Mouse (Mus musculus) adrenal gland, adult 8-10 months (tissue): ENCODE results near the gene Lipc. TPM values are rescaled to one million over a fixed set of nuclear protein-coding genes. Genes with fewer than 3 reads are reported as not detected.

Source experiments
- DNase-seq: peaks from one replicate; pipeline ENCODE4 v3.0.0; 2022
- total RNA-seq, 4 experiments: library from RNA; stranded (reverse); gene quantifications; 2 replicates each; pipeline ENCODE4 v1.2.4; 2022

The Lipc gene
- total RNA-seq, 4 experiments from 2014 or later: 0.13 TPM; not detected in 3

GRCm38 (mm10) chr9:70954226-70954625, 2.2 kb upstream of the Lipc start:
- DNase-seq: no peak

- DNase-seq: no peak
Observed at GRCm38 (mm10) chr9:70949336-70949735, 2.7 kb downstream of the Lipc start.

- no peak for DNase-seq
Observed at GRCm38 (mm10) chr9:70947312-70947711, 4.7 kb downstream of the Lipc start.

GRCm38 (mm10) chr9:70942686-70943333, 9.2 kb downstream of the Lipc start:
- DNase-seq: peak; percentile 17

- DNase-seq: no peak
Observed at GRCm38 (mm10) chr9:70939752-70940501, 12.1 kb downstream of the Lipc start.

GRCm38 (mm10) chr9:70938850-70939249, 13.2 kb downstream of the Lipc start:
- no peak for DNase-seq

GRCm38 (mm10) chr9:70938134-70938533, 13.9 kb downstream of the Lipc start:
- DNase-seq: no peak

- no peak for DNase-seq
Observed at GRCm38 (mm10) chr9:70934587-70935295, 17.3 kb downstream of the Lipc start.

- peak; percentile 74 for DNase-seq
Observed at GRCm38 (mm10) chr9:70930641-70931020, 21.4 kb downstream of the Lipc start.

GRCm38 (mm10) chr9:70929840-70930640, 22.0 kb downstream of the Lipc start:
- DNase-seq: no peak

- no peak for DNase-seq
Observed at GRCm38 (mm10) chr9:70928472-70928871, 23.6 kb downstream of the Lipc start.

GRCm38 (mm10) chr9:70927701-70928100, 24.3 kb downstream of the Lipc start:
- DNase-seq: no peak

GRCm38 (mm10) chr9:70926820-70927588, 25.0 kb downstream of the Lipc start:
- DNase-seq: no peak

GRCm38 (mm10) chr9:70925225-70925624, 26.8 kb downstream of the Lipc start:
- no peak for DNase-seq

GRCm38 (mm10) chr9:70924763-70925162, 27.3 kb downstream of the Lipc start:
- DNase-seq: no peak

- DNase-seq: peak; percentile 21
Observed at GRCm38 (mm10) chr9:70921781-70922565, 30.1 kb downstream of the Lipc start.

- no peak for DNase-seq
Observed at GRCm38 (mm10) chr9:70921132-70921531, 30.9 kb downstream of the Lipc start.

GRCm38 (mm10) chr9:70919271-70919670, 32.8 kb downstream of the Lipc start:
- DNase-seq: no peak

- no peak for DNase-seq
Observed at GRCm38 (mm10) chr9:70916516-70916915, 35.5 kb downstream of the Lipc start.

- DNase-seq: no peak
Observed at GRCm38 (mm10) chr9:70915356-70915685, 36.7 kb downstream of the Lipc start.
